Mouse (Mus musculus) liver, embryonic 12.5 days (tissue): ENCODE results near the gene Msi2. TPM values are rescaled to one million over a fixed set of nuclear protein-coding genes. Genes with fewer than 3 reads are reported as not detected.

Experiments
- ATAC-seq: fragments of 200-750 bp; cut with Nextera tagmentation; 2 replicates; pipeline ENCODE4 v1.8.0; 2017; ENCODE audit warnings: moderate number of reproducible peaks, mild to moderate bottlenecking, moderate library complexity
- H3K27ac ChIP-seq: fragments of 300-500 bp; sonication (generic); 2 replicates; pipeline ENCODE4 v1.5.1; 2016; ENCODE audit warnings: mild to moderate bottlenecking
- H3K27me3 ChIP-seq: fragments of 300-500 bp; sonication (generic); replicated peaks from 2 replicates; pipeline ENCODE4 v1.6.1; 2016; ENCODE audit warnings: mild to moderate bottlenecking, moderate library complexity
- H3K36me3 ChIP-seq: fragments of 300-500 bp; sonication (generic); 2 replicates; pipeline ENCODE4 v1.6.1; 2016; ENCODE audit warnings: mild to moderate bottlenecking, moderate library complexity
- H3K4me1 ChIP-seq: fragments of 300-500 bp; sonication (generic); 2 replicates; pipeline ENCODE4 v1.6.1; 2016
- H3K4me2 ChIP-seq: fragments of 300-500 bp; sonication (generic); 2 replicates; pipeline ENCODE4 v1.6.1; 2016; ENCODE audit warnings: mild to moderate bottlenecking, moderate library complexity
- H3K4me3 ChIP-seq: fragments of 300-500 bp; sonication (generic); 2 replicates; pipeline ENCODE4 v1.5.1; 2016; ENCODE audit warnings: mild to moderate bottlenecking, moderate library complexity
- H3K9ac ChIP-seq: fragments of 300-500 bp; sonication (generic); 2 replicates; pipeline ENCODE4 v1.6.1; 2016; ENCODE audit warnings: mild to moderate bottlenecking, moderate library complexity
- H3K9me3 ChIP-seq: fragments of 300-500 bp; sonication (generic); replicated peaks from 2 replicates; pipeline ENCODE4 v1.6.1; 2016; ENCODE audit warnings: mild to moderate bottlenecking, moderate library complexity
- WGBS: fragments of 180-500 bp; shearing (Covaris S2); methylation state at CpG from one replicate; pipeline ENCODE4 v1.1.7; 2016; ENCODE audit not compliant: insufficient replicate concordance; 5-methylcytosine and 5-hydroxymethylcytosine counted together
- polyA plus RNA-seq: library from polyadenylated mRNA; unstranded; fragments of >200 nt; fragmentation: Nextera tagmentation; extraction: Ambion mirVana; gene quantifications from 2 replicates; pipeline ENCODE4 v1.2.1, GENCODE M21; 2016

Gene Msi2
- polyA plus RNA-seq, 1 experiment from 2014 or later, result 5.2 TPM

GRCm38 (mm10) chr11:88443905-88444304, 274.4 kb downstream of the Msi2 start:
- Histone ChIP-seq H3K9me3 (no peaks in the 10 kb centered on the region), H3K27me3 (no peaks in the 10 kb centered on the region), H3K4me1 (no peaks in the 10 kb centered on the region; the same call in none of the 2 replicates), H3K4me3 (no peak overlapping the region), H3K4me2 (no peak overlapping the region), H3K9ac (no peak overlapping the region), H3K36me3 (peaks cover 7% of the 10 kb centered on the region), H3K27ac (no peak overlapping the region)
- 88% methylated on average over 14 of the region's 14 CpGs for WGBS
- no peak for ATAC-seq

- no peaks in the 10 kb centered on the region; the same call in 1 of the 2 replicates for H3K4me1 ChIP-seq
Observed at GRCm38 (mm10) chr11:88443291-88443690, 275.0 kb downstream of the Msi2 start.

GRCm38 (mm10) chr11:88441871-88442740, 276.2 kb downstream of the Msi2 start:
- Histone ChIP-seq H3K4me3 (no peak overlapping the region), H3K9ac (no peak overlapping the region), H3K9me3 (no peaks in the 10 kb centered on the region), H3K27ac (no peak overlapping the region), H3K27me3 (no peaks in the 10 kb centered on the region), H3K4me1 (no peaks in the 10 kb centered on the region; the same call in 1 of the 2 replicates), H3K36me3 (peaks cover 7% of the 10 kb centered on the region), H3K4me2 (no peak overlapping the region)
- WGBS, result 72% methylated on average over 12 of the region's 12 CpGs
- ATAC-seq, result no peak

More at GRCm38 (mm10) chr11:88443291-88443690, 275.0 kb downstream of the Msi2 start:
- WGBS, result 86% methylated on average over 8 of the region's 8 CpGs
- no peak overlapping the region for H3K27ac ChIP-seq
- no peaks in the 10 kb centered on the region for H3K27me3 ChIP-seq
- peaks cover 7% of the 10 kb centered on the region for H3K36me3 ChIP-seq
- H3K9ac ChIP-seq, result no peak overlapping the region
- H3K4me3 ChIP-seq, result no peak overlapping the region
- no peaks in the 10 kb centered on the region for H3K9me3 ChIP-seq
- ATAC-seq, result no peak
- H3K4me2 ChIP-seq, result no peak overlapping the region

GRCm38 (mm10) chr11:88438659-88439058, 279.7 kb downstream of the Msi2 start:
- Histone ChIP-seq H3K9ac (no peak overlapping the region), H3K9me3 (no peaks in the 10 kb centered on the region), H3K4me1 (peaks cover 11% of the 10 kb centered on the region; the same call in 1 of the 2 replicates), H3K4me3 (no peak overlapping the region), H3K4me2 (no peak overlapping the region), H3K27ac (no peak overlapping the region), H3K36me3 (peaks cover under 1% of the 10 kb centered on the region; the same call in 1 of the 2 replicates), H3K27me3 (no peaks in the 10 kb centered on the region)
- ATAC-seq, result no peak
- WGBS, result 84% methylated on average over 3 of the region's 3 CpGs

- no peaks in the 10 kb centered on the region for H3K9me3 ChIP-seq
- H3K9ac ChIP-seq, result no peak overlapping the region
- peaks cover 11% of the 10 kb centered on the region; the same call in 1 of the 2 replicates for H3K4me1 ChIP-seq
- WGBS, result 91% methylated on average over 2 of the region's 2 CpGs
- ATAC-seq, result no peak
- no peaks in the 10 kb centered on the region for H3K36me3 ChIP-seq
- no peaks in the 10 kb centered on the region for H3K27me3 ChIP-seq
- no peak overlapping the region for H3K27ac ChIP-seq
- H3K4me2 ChIP-seq, result no peak overlapping the region
- no peak overlapping the region for H3K4me3 ChIP-seq
Observed at GRCm38 (mm10) chr11:88436596-88436995, 281.7 kb downstream of the Msi2 start.

DNA sequence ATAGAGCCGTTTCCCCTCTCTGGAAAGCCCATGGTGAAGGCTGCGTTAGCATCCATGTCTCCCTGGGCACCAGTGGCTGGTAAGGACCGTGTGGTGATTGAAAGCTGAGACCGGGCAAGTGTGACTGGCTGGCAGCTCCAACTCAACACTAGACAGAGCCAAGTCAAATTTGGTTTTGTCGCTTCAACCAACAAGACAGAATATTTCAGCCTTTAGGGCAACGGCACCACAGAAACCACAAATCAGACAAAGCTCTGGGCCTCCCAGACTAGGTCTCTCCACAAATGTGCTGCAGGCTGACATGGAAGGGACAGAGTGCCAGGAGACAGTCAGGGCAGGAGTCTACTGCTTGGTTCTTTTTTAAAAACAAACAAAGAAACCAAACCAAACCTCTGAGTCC, 282.8 kb downstream of the Msi2 start:
- H3K36me3 ChIP-seq, result no peaks in the 10 kb centered on the region
- H3K4me2 ChIP-seq, result no peak overlapping the region
- H3K27ac ChIP-seq, result no peak overlapping the region
- peaks cover 11% of the 10 kb centered on the region; the same call in 1 of the 2 replicates for H3K4me1 ChIP-seq
- WGBS, result 59% methylated on average over 6 of the region's 6 CpGs
- H3K9ac ChIP-seq, result no peak overlapping the region
- no peaks in the 10 kb centered on the region for H3K9me3 ChIP-seq
- H3K27me3 ChIP-seq, result no peaks in the 10 kb centered on the region
- ATAC-seq, result no peak
- H3K4me3 ChIP-seq, result no peak overlapping the region

- no peaks in the 10 kb centered on the region for H3K9me3 ChIP-seq
- 79% methylated on average over 22 of the region's 22 CpGs for WGBS
- H3K4me1 ChIP-seq, result peaks cover 11% of the 10 kb centered on the region; the same call in 1 of the 2 replicates
- H3K4me2 ChIP-seq, result no peak overlapping the region
- H3K27me3 ChIP-seq, result no peaks in the 10 kb centered on the region
- no peak overlapping the region for H3K4me3 ChIP-seq
- H3K9ac ChIP-seq, result no peak overlapping the region
- H3K36me3 ChIP-seq, result no peaks in the 10 kb centered on the region
- ATAC-seq, result no peak
- no peak overlapping the region for H3K27ac ChIP-seq
Observed at GRCm38 (mm10) chr11:88431363-88432269, 286.7 kb downstream of the Msi2 start.

GRCm38 (mm10) chr11:88430292-88430691, 288.0 kb downstream of the Msi2 start:
- no peak for ATAC-seq

DNA sequence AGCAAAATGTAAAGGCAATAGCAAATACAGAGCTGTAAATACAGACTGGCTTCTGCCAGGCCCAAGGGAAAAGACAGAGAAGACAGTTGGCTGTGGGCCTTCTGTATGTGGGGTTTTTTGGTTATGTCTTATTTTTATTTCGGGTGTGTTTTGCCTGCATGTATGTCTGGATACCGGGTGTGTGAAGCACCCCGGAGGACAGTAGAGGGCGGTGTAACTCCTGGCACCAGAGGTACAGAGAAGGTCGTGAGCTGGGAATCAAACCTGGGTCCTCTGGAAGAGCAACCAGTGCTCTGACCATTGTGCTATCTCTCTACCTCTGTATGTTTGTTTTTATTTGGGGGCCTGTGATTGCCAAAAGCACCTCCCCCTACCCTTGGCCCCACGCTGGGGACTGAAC, 288.6 kb downstream of the Msi2 start:
- Histone ChIP-seq H3K9me3 (no peaks in the 10 kb centered on the region), H3K4me1 (peaks cover 5% of the 10 kb centered on the region), H3K27ac (no peak overlapping the region), H3K4me2 (no peak overlapping the region), H3K27me3 (no peaks in the 10 kb centered on the region), H3K9ac (no peak overlapping the region), H3K36me3 (no peaks in the 10 kb centered on the region), H3K4me3 (no peak overlapping the region)
- no peak for ATAC-seq
- WGBS, result 89% methylated on average over 6 of the region's 6 CpGs

More at GRCm38 (mm10) chr11:88430292-88430691, 288.0 kb downstream of the Msi2 start:
- WGBS, result 82% methylated on average over 8 of the region's 8 CpGs
- H3K36me3 ChIP-seq, result no peaks in the 10 kb centered on the region
- H3K9me3 ChIP-seq, result no peaks in the 10 kb centered on the region
- no peak overlapping the region for H3K4me2 ChIP-seq
- H3K9ac ChIP-seq, result no peak overlapping the region
- no peak overlapping the region for H3K4me3 ChIP-seq
- no peaks in the 10 kb centered on the region for H3K27me3 ChIP-seq
- H3K4me1 ChIP-seq, result peaks cover 7% of the 10 kb centered on the region
- H3K27ac ChIP-seq, result no peak overlapping the region

DNA sequence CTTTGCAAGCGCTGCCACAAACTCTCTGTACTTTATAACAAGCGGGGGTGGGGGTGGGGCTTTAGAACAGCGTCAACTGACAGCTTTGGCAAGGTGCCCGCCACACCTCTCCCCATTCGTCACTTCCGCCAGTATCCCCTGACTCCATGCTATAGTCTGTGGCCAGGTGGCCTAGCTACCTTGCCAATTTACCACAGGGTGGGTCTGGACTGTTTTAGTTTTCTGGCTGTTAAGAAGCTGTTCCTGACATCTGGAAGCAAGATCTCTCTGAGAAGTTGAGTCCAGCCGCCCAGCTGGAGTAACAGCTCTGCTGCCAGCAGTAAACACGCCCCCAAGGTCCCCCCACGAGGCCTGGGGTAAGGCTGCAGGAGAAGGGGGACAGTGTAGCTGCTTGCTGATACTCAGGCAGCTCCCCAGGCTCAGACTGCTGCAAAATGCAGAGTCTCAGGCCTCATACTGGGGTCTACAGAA, 292.6 kb downstream of the Msi2 start:
- Histone ChIP-seq H3K9ac (no peak overlapping the region), H3K27me3 (no peaks in the 10 kb centered on the region), H3K4me3 (no peak overlapping the region), H3K9me3 (no peaks in the 10 kb centered on the region), H3K36me3 (no peaks in the 10 kb centered on the region), H3K27ac (no peak overlapping the region), H3K4me1 (peaks cover 15% of the 10 kb centered on the region), H3K4me2 (no peak overlapping the region)
- ATAC-seq, result no peak
- 42% methylated on average over 9 of the region's 9 CpGs for WGBS

GRCm38 (mm10) chr11:88424034-88424767, 294.1 kb downstream of the Msi2 start:
- Histone ChIP-seq H3K27ac (no peak overlapping the region), H3K4me1 (peaks cover 29% of the 10 kb centered on the region), H3K4me3 (no peak overlapping the region), H3K4me2 (no peak overlapping the region), H3K27me3 (no peaks in the 10 kb centered on the region), H3K9ac (no peak overlapping the region), H3K9me3 (no peaks in the 10 kb centered on the region), H3K36me3 (no peaks in the 10 kb centered on the region)
- ATAC-seq, result no peak
- 65% methylated on average over 20 of the region's 20 CpGs for whole genome bisulfite sequencing
